Mouse (Mus musculus): ENCODE measurements around the gene Dcaf17.

The Dcaf17 gene

DNA sequence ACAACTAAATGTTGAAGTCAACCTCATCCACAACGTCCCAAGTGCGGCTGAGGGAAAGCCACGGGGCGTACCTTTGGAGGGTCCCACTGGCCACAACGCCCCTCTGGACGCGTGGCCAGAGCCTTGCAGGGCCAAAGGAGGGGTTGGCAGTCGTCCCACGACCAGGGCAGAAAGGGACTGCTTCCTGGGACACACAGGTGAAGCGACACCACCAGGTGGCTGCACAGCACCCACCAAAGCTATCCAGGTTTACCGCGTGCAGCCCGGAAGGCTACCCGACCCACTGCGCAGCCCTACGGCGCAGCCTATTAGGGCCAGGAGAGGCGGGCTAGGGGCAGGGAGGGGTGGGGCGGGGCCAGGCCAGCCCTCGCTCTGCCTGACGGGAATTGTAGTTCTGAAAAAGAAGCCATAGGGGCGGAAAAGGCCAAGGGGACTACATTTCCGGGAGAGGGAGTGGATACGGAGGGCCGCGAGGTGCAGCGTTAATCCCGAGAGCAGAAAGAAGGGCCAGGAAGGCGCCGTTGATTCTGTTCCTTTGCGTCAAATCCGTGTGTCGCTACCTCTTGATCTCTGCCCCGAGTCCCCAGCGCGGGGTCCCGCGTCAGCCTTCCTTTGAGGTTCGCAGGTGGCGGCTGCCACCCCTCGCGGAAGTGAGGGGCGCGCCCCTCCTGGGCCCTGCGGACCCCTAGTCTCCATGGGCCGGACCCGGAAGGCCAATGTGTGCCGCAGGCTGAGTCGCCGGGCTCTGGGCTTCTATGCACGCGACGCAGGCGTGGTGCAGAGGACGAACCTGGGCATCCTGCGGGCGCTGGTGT lies at the start of gene Dcaf17, which contains the start of gene Mettl8:
Gene Dcaf17, plus strand, starts transcription at position 29 of the 815 bp plus-strand sequence.
Gene Mettl8, minus strand, starts transcription at position 284 of the 815 bp plus-strand sequence.
- in situ Hi-C loops (cut with MboI; ENCODE audit: low pct_unique_long_range_greater_than_20kb in 1 of 2, low sequenced_read_pairs in 2 of 2, unreplicated experiment in 1 of 2), result no loop called here

DNA sequence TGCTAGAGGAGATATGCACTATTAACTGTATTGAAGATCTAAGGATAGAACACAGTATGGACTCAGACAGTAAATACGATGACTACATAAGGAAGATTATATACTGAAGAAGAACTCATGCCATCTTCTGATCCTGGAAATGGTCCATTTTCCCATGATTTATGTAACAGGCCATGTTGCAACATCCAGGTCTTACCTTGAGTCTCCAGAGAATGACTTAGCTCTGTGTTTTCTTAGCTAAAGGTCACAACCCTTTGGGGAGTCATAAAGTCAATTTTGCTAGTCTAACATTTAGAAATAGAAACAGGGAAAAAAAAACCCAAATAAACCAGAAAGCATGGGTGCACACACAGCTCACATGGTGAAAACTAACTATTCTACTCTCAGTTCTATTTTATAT lies 43.3 kb upstream of the Dcaf17 start:
- in situ Hi-C loops (cut with MboI; ENCODE audit: low pct_unique_long_range_greater_than_20kb in 1 of 2, low sequenced_read_pairs in 2 of 2, unreplicated experiment in 1 of 2), result no loop called here

DNA sequence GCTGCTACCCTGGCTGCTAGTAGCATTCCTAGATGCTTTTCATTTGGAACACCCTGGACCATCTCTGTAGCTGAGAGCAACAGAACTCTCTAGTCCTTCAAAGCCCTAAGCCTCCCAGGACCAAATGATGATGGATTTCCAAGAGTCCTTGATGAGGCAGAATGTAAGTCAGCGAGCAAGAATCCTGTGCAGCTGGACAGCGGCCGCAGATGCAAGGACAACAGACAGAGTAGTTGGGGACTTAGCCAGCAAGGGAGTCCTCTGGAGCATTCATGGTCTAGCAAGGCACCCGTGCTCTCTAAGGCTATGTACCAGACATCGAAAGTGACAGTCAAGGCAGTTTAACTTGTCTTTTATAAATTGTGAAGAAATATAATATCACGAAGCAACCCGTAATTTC lies 41.6 kb upstream of the Dcaf17 start:
- in situ Hi-C loops (cut with MboI; ENCODE audit: low pct_unique_long_range_greater_than_20kb in 1 of 2, low sequenced_read_pairs in 2 of 2, unreplicated experiment in 1 of 2), result no loop called here

DNA sequence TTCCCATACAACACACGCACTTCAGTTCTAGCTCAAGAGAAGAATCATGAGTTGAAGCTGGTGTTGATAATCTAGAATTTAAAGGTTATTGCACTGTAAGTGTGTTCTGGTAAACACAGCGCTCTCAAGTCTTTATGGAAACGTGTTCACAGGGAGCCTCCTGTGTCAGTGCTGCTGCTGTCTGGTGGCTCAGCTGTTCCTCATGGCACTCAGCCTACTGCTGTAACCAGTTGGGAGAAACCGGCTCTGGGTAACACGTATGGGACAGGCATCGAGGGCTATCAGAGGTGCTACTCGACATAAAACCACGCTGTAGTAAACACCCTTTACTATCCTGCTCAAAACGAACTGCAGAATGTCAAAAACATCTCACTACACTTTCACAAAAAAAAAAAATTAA lies 35.9 kb upstream of the Dcaf17 start:
- in situ Hi-C loops (cut with MboI; ENCODE audit: low pct_unique_long_range_greater_than_20kb in 1 of 2, low sequenced_read_pairs in 2 of 2, unreplicated experiment in 1 of 2), result no loop called here

DNA sequence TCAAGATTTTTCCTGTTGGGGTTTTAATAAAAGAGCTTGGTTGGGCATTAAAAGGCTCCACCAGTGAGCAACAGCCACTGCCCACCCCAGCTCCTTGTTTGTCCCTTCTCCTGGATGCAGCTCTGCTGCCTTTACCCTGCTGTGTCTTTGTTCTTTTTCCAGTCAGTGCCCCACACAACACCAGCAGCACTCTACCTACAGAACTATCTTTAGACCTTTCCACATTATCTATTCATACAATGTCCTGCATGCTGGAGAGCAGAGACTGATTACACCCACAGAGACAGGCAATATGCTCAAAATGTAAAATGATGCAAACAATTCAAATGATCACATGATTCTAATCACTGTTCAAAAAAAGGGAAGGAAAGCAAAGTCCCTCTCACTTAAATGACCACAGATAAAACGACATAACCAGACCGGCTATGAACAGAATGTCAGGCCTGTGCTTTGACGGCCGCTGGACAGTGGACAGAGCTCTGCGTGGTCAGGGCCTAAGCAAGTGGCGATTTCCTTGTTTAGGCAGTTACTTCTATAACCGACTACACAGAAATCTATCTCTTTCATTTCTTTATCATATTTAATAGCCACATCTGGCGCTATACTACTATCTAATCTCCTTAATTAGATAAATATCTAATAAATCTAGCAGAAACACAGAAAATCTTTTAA lies 35.3 kb upstream of the Dcaf17 start:
- in situ Hi-C loops (cut with MboI; ENCODE audit: low pct_unique_long_range_greater_than_20kb in 1 of 2, low sequenced_read_pairs in 2 of 2, unreplicated experiment in 1 of 2), result no loop called here

DNA sequence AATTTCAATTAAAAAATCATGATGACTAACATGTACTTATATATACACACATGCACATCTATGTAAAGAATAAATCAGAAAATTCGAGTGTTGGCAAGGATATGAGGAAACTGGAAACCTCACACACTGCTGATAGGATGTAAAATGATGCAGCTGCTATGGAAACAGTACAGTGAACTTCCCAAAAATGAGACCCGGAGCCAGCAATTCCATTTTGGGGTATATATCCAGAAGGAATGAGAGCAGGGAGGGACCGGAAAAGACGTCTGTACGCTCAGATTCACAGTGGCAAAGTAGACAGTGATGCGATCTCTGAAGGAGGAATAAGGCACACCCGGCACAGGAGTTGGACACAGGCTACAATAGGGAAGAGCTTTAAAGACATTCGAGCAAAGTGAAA lies 34.5 kb upstream of the Dcaf17 start:
- in situ Hi-C loops (cut with MboI; ENCODE audit: low pct_unique_long_range_greater_than_20kb in 1 of 2, low sequenced_read_pairs in 2 of 2, unreplicated experiment in 1 of 2), result no loop called here

DNA sequence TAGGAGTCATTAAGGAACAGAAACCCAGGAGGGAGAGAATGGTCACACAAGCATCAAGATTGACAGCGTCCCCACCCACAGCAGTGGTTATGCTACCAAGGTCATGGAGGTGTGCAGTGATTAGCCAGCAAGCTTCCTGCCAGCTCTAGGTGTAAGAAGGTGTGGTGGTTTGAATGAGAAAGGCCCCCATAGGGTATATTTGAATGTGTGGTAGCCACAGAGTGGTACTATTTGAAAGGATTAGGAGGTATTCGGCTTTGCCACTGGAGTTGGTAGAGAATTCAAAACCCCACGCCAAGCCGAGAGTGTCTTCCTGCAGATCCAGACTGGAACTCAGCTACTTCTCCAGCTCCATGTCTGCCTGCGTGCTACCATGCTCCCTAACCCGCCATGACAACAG lies 32.1 kb upstream of the Dcaf17 start:
- in situ Hi-C loops (cut with MboI; ENCODE audit: low pct_unique_long_range_greater_than_20kb in 1 of 2, low sequenced_read_pairs in 2 of 2, unreplicated experiment in 1 of 2), result no loop called here

DNA sequence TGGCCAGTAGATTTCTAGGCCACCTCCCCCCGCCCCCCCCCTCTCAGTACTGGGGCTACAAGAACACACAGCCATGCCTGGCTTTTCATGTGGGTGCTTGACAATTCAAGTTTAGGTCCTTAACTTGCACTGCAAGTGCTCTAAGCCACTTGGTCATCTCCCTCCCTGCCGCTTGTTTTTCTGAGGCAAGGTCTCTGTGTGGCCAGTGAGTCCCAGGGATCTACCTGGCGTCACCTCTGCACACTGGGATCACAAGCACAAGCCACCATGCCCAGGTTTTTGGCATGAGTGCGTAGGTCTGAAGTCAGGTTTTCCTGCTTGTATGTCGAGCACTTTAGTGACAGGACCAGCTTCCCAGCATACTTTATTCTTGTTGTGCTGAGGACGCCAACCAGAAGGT lies 31.1 kb upstream of the Dcaf17 start:
- in situ Hi-C loops (cut with MboI; ENCODE audit: low pct_unique_long_range_greater_than_20kb in 1 of 2, low sequenced_read_pairs in 2 of 2, unreplicated experiment in 1 of 2), result no loop called here

DNA sequence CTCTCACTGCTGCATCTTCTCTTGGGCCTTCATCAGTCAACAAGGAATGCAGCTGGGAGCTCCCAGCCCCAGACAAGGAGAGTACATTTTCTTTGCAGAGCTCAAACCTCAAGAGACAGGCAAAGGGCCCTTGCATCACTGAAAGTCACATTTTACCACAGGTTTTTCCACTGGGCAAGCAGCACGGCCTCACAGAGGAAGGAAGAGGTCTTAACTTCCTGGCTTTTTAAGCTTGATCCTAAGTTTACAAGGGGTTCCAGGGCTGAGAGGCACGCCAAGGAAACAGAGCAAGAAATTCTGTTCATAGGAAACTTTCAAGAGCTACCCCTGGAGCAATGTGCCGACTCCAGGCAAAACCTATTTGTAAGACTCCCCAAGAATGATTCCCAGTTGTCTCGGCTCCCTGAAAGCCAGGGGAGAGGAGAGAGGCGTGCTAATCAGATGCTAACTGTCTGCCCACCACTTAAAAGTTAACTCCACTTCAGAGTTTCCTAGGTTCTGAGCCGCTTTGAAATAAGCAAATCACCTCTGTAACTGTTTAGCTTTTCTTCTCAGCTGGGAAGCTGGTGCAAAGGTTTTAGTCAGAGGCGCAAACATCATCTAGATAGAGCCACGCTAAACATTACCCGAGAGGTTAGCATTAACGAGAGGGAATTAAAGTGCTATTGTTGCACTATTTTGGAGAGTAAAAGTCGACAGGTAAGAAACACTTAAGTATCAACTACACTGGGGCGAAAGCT lies 29.4 kb upstream of the Dcaf17 start:
- in situ Hi-C loops (cut with MboI; ENCODE audit: low pct_unique_long_range_greater_than_20kb in 1 of 2, low sequenced_read_pairs in 2 of 2, unreplicated experiment in 1 of 2), result loop anchor here in 1 of 2 experiments (25.0 kb wide), 1 partner anchor 338 kb away; no protein-coding TSS in a partner anchor

DNA sequence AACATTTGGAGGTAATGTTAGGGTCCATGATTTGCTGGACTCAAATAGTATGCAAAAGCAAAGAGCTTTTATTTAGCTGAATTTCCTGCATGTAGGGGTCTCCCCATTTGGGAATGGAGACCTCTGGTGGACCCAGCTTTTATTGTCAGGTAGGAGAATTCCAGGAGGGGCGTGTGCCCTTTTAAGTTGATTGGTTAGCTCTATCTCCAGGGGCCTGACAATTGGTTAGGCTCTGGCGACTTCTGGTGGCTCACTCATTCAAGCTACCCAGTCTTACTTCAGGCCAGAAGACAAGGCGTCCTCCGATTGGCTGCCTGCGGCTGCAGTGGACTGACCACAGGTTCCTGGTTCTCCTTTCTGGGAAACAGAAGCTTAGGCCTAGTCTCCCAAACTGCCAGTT lies 28.3 kb upstream of the Dcaf17 start:
- in situ Hi-C loops (cut with MboI; ENCODE audit: low pct_unique_long_range_greater_than_20kb in 1 of 2, low sequenced_read_pairs in 2 of 2, unreplicated experiment in 1 of 2), result loop anchor here in 1 of 2 experiments (25.0 kb wide), 1 partner anchor 339 kb away; no protein-coding TSS in a partner anchor

DNA sequence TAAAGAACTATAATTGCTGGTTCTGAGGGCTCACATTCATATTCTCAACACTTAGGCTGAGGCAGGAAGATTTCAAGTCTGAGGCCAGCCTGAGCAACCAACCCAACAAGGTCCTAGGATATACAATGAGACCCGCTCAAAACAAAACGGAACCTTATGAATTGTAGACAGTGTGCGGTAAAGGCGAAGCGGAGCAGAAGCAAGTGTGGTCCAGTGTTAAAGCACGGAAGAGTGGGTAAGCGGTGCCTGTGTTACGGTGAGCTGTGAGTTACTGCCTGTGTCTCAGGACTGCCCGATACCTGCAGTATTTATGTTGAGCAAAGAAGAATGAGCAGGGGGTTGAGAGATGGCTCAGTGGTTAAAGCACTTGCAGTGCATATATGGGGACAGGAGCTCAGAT lies 27.5 kb upstream of the Dcaf17 start:
- in situ Hi-C loops (cut with MboI; ENCODE audit: low pct_unique_long_range_greater_than_20kb in 1 of 2, low sequenced_read_pairs in 2 of 2, unreplicated experiment in 1 of 2), result loop anchor here in 1 of 2 experiments (25.0 kb wide), 1 partner anchor 340 kb away; no protein-coding TSS in a partner anchor

DNA sequence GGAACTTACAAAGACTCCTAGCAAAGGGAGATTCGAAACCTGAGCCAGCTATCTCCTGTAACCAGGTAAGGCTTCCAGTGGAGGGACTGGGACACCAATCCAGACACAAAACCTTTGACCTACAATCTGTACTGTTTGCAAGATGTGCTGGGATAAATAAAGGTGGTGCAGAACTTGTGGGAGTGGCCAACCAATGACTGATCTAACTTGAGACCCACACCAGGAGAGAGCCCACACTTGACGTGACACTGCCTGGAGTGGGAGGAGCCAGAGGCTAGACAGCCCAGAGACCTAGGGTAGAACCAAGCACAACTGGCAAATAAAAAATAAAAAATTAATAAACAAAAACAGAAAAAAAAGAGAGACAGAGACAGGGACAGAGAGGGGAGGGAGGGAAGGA lies 24.5 kb upstream of the Dcaf17 start:
- in situ Hi-C loops (cut with MboI; ENCODE audit: low pct_unique_long_range_greater_than_20kb in 1 of 2, low sequenced_read_pairs in 2 of 2, unreplicated experiment in 1 of 2), result loop anchor here in 1 of 2 experiments (25.0 kb wide), 1 partner anchor 343 kb away; no protein-coding TSS in a partner anchor

DNA sequence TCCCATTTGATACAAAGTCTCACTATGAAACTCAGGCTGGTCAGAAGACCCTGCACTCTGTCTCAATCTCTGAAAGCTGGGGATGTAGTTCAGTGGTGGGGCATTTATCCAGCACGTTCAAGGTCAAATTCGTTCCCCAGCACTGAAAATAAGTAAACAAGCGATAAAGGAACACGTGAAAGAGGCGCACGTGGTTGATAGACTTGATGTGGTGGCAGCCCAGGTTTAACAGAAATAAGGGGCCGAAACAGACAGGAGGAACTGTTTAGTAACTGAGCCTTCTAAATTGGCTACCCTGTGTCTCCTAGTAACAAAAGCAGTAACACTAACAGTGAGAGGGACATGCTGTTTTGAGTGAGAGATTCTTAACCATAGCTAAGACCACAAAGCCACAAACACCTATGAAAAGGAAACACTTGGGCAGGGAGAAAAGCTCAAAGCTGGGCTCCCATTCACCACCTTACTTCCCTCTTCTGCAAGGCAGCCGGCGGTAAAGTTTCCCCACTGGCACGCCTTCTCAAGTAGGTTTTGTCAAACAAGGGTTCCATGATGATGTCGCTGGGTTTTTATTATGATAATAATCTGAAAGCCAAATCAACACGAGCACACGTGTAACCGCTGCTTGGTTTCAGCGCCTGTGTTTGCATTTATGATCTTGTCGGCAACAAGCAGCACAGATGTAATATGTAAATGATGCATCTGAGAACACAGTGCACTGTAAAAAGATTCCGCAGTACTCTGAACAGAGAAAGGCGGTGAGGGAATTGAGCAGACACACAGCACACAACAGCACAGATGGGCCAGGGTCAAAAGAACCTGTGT lies 22.9 kb upstream of the Dcaf17 start:
- in situ Hi-C loops (cut with MboI; ENCODE audit: low pct_unique_long_range_greater_than_20kb in 1 of 2, low sequenced_read_pairs in 2 of 2, unreplicated experiment in 1 of 2), result loop anchor here in 1 of 2 experiments (25.0 kb wide), 1 partner anchor 345 kb away; no protein-coding TSS in a partner anchor

DNA sequence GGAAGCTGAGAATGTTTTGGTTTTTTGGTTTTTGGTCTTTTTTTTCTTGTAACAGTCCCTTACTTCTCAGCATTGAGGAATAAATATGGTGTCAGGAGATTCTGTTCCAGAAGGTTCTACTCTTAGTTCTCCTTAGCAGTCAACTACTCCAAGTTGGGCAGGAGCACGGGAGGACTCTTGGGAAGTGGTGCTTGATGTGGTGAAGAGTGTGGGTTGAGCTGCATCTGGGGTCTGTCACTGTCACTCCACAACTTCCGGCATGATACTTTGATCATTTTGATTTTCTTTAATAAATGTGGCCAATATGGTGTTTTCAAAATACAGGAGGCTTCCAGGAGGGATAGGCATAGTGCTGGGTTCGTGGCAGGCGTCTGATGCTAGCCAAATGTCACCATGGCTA lies 22.1 kb upstream of the Dcaf17 start:
- in situ Hi-C loops (cut with MboI; ENCODE audit: low pct_unique_long_range_greater_than_20kb in 1 of 2, low sequenced_read_pairs in 2 of 2, unreplicated experiment in 1 of 2), result loop anchor here in 1 of 2 experiments (25.0 kb wide), 1 partner anchor 346 kb away; no protein-coding TSS in a partner anchor

DNA sequence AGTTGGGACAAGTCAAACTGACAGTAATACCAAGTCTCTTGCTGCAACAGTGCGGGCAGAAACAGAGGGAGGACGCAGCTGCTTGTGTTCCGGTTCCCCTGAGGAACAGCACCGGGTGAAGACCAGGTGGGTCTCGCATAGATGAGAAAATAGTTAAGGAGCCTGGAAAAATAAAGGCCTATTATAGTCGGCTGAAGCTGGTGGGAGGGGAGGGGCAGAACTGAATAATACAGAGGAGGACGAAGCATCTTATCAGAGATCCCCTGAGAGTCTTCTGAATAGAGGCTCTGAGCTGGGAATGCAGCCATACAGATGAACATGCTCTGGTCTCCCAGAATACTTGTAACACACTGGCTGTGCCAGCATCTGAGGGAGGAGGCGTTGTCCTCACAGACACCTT lies 21.1 kb upstream of the Dcaf17 start:
- in situ Hi-C loops (cut with MboI; ENCODE audit: low pct_unique_long_range_greater_than_20kb in 1 of 2, low sequenced_read_pairs in 2 of 2, unreplicated experiment in 1 of 2), result loop anchor here in 1 of 2 experiments (25.0 kb wide), 1 partner anchor 347 kb away; no protein-coding TSS in a partner anchor

DNA sequence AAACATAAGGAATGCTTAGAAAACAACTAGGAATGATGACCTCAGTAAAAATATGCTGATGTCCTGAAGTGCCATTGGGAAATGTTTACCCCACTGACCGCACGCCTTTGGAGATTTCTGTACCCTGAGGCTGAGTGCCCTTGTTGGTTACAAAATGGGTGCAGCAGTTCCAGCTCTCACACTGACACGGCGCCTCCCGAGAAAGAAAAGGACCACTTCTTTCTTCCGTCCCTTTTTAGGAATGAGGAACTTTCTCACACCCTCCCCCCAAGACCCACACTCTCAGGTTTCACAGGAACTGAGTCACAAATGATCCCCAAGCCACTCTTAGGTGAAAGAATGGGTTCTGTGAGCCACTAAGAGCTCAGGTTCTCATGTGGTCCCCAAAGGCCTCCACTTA lies 17.7 kb upstream of the Dcaf17 start:
- in situ Hi-C loops (cut with MboI; ENCODE audit: low pct_unique_long_range_greater_than_20kb in 1 of 2, low sequenced_read_pairs in 2 of 2, unreplicated experiment in 1 of 2), result loop anchor here in 1 of 2 experiments (25.0 kb wide), 1 partner anchor 350 kb away; no protein-coding TSS in a partner anchor

DNA sequence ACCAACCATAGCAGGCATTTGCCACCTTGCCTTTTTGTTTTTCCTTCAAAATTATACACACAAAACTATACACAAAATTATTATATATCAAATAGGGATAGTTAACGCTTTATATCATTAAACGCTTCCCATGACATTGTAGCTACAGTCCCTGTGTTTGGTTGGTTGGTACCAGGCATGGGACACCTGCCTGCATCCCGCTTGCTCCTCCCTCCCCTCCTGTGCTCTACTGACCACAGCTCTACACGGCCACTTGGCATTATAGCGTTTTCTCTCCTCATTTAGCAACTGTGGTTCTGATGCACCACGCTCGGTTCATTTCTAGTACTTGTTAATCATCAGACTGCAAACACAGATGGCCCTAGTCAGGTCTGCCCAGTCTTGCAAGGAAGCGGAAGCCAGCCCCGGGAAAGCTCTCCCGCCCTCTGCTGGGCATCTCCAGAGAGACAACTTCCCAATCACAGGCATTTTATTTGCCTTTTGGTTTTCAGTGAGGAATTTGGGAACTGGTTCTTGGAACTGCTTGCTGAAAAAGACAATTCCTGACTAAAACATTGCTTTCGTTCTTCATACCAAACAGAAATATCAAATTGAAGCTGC lies 15.5 kb upstream of the Dcaf17 start:
- in situ Hi-C loops (cut with MboI; ENCODE audit: low pct_unique_long_range_greater_than_20kb in 1 of 2, low sequenced_read_pairs in 2 of 2, unreplicated experiment in 1 of 2), result loop anchor here (10.0 to 25.0 kb wide), 2 partner anchors 335 to 352 kb away; no protein-coding TSS in a partner anchor

Data from mouse embryonic stem cell (cell line).